Mouse (Mus musculus): ENCODE data around the gene Polr2c. TPM values are rescaled to one million over a fixed set of nuclear protein-coding genes. Genes with fewer than 3 reads are reported as not detected.
A peak's percentile ranks its signal among the peaks of the same experiment; 100 is the strongest.

Gene Polr2c
- polyA plus RNA-seq, 1 experiment from 2014 or later, result 112 TPM

GRCm38 (mm10) chr8:94892917-94893316 lies 35.7 kb downstream of the Polr2c start:
- ATAC-seq, result no peak
- Histone ChIP-seq H3K9ac (ENCODE audit: low read depth, low read length) (no peak overlapping the region), H3K27ac (ENCODE audit: low read length) (no peak overlapping the region), H3K27me3 (ENCODE audit: control insufficient read depth, insufficient read depth, low read depth, low read length) (no peaks in the 10 kb centered on the region), H3K4me2 (ENCODE audit: low read length) (no peak overlapping the region), H3K4me3 (ENCODE audit: low read depth, low read length) (no peak overlapping the region), H3K4me1 (ENCODE audit: control insufficient read depth, insufficient read depth, low read length) (no peaks in the 10 kb centered on the region), H3K36me3 (ENCODE audit: control insufficient read depth, insufficient read depth, low read length) (no peaks in the 10 kb centered on the region), H3K9me3 (replicated peaks; ENCODE audit: control insufficient read depth, low read length, poor library complexity, severe bottlenecking) (no peaks in the 10 kb centered on the region)
- 53% methylated on average over 2 of the region's 2 CpGs for WGBS

DNA sequence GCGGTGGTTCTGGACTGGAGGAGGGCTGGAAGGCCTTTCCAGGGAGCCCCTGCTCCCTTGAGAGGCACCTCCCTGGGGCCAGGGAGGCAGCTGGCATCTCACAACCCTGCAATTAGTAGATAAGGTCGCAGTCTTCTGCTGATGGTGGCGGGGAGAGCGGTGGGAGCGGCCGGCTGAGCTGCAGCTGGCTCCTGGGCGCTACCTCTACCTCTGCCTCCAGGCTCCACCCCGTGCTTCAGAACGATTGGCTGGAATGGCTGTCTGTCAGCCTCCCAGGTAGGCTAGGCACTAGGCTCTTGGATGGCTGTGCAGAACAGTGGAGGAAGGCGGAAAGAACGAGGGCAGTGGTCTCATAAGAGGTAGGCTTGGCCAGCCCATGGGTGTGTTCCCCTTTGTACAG lies 42.0 kb downstream of the Polr2c start:
- 7% methylated on average over 11 of the region's 11 CpGs for WGBS
- no peak; the same call in 1 of the 2 replicates for ATAC-seq
- H3K27ac ChIP-seq (ENCODE audit: low read length), result no peak overlapping the region
- H3K4me3 ChIP-seq (ENCODE audit: low read depth, low read length), result 0 out of 2 replicates have a peak overlapping the region, but pooled peaks have one; percentile 9
- H3K4me2 ChIP-seq (ENCODE audit: low read length), result peak overlapping the region; percentile 36
- H3K9me3 ChIP-seq (replicated peaks; ENCODE audit: control insufficient read depth, low read length, poor library complexity, severe bottlenecking), result no peaks in the 10 kb centered on the region
- no peaks in the 10 kb centered on the region for H3K4me1 ChIP-seq (ENCODE audit: control insufficient read depth, insufficient read depth, low read length)
- no peaks in the 10 kb centered on the region for H3K36me3 ChIP-seq (ENCODE audit: control insufficient read depth, insufficient read depth, low read length)
- no peaks in the 10 kb centered on the region for H3K27me3 ChIP-seq (ENCODE audit: control insufficient read depth, insufficient read depth, low read depth, low read length)
- no peak overlapping the region for H3K9ac ChIP-seq (ENCODE audit: low read depth, low read length)

DNA sequence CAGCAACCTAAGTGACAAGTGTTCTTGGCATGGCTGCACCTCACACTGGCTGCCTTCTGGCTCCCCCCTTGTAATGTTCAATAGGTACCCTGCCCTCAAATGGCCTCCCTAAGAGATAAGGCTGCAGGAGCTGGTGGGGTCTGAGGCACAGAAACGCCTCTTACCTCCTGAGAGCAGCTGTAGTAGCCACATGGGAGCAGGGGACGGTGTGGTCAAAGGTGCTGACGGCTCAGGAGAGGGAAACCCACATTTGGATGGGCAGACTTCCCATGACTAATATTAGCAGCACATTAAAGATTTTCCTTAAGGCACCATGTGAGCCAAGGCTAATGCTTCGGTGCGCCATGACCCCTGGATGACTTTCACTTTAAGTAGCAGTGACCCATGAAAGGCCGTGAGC lies 43.4 kb downstream of the Polr2c start:
- H3K27me3 ChIP-seq (ENCODE audit: control insufficient read depth, insufficient read depth, low read depth, low read length), result no peaks in the 10 kb centered on the region
- H3K4me2 ChIP-seq (ENCODE audit: low read length), result no peak overlapping the region
- H3K9ac ChIP-seq (ENCODE audit: low read depth, low read length), result 0 out of 2 replicates have a peak overlapping the region, but pooled peaks have one; percentile 20
- 22% methylated on average over 6 of the region's 6 CpGs for WGBS
- H3K36me3 ChIP-seq (ENCODE audit: control insufficient read depth, insufficient read depth, low read length), result no peaks in the 10 kb centered on the region
- no peak overlapping the region for H3K27ac ChIP-seq (ENCODE audit: low read length)
- no peak overlapping the region for H3K4me3 ChIP-seq (ENCODE audit: low read depth, low read length)
- H3K4me1 ChIP-seq (ENCODE audit: control insufficient read depth, insufficient read depth, low read length), result no peaks in the 10 kb centered on the region
- no peaks in the 10 kb centered on the region for H3K9me3 ChIP-seq (replicated peaks; ENCODE audit: control insufficient read depth, low read length, poor library complexity, severe bottlenecking)
- no peak for ATAC-seq

DNA sequence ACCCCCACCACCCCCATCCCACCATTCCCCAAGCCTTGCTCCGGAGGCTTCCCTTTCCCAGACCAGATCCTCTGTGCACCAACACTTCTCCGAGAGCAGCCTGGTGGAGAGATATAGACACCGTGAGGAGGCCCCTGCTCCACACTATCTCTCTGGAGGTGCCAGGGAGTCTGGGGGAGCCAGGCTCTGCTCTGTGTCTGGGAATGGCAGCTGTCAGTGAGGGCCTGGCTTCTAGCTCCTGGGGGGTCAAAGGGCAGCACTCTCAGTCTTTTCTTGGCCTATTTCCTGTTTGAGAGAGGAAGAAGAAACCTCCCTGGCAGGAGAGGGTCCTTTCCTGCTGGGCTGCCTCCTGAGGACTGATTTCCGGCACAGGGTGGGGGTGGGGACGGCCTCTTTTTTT lies 43.8 kb downstream of the Polr2c start:
- ATAC-seq, result no peak
- Histone ChIP-seq H3K9me3 (replicated peaks; ENCODE audit: control insufficient read depth, low read length, poor library complexity, severe bottlenecking) (no peaks in the 10 kb centered on the region), H3K27ac (ENCODE audit: low read length) (no peak overlapping the region), H3K4me3 (ENCODE audit: low read depth, low read length) (no peak overlapping the region), H3K36me3 (ENCODE audit: control insufficient read depth, insufficient read depth, low read length) (no peaks in the 10 kb centered on the region), H3K4me2 (ENCODE audit: low read length) (no peak overlapping the region), H3K4me1 (ENCODE audit: control insufficient read depth, insufficient read depth, low read length) (no peaks in the 10 kb centered on the region), H3K27me3 (ENCODE audit: control insufficient read depth, insufficient read depth, low read depth, low read length) (no peaks in the 10 kb centered on the region), H3K9ac (ENCODE audit: low read depth, low read length) (0 out of 2 replicates have a peak overlapping the region, but pooled peaks have one; percentile 20)
- WGBS, result 21% methylated on average over 5 of the region's 5 CpGs

- Histone ChIP-seq H3K36me3 (ENCODE audit: control insufficient read depth, insufficient read depth, low read length) (no peaks in the 10 kb centered on the region), H3K9me3 (replicated peaks; ENCODE audit: control insufficient read depth, low read length, poor library complexity, severe bottlenecking) (no peaks in the 10 kb centered on the region), H3K9ac (ENCODE audit: low read depth, low read length) (no peak overlapping the region), H3K27ac (ENCODE audit: low read length) (no peak overlapping the region), H3K4me2 (ENCODE audit: low read length) (no peak overlapping the region), H3K27me3 (ENCODE audit: control insufficient read depth, insufficient read depth, low read depth, low read length) (no peaks in the 10 kb centered on the region), H3K4me1 (ENCODE audit: control insufficient read depth, insufficient read depth, low read length) (no peaks in the 10 kb centered on the region), H3K4me3 (ENCODE audit: low read depth, low read length) (no peak overlapping the region)
- 67% methylated on average over 12 of the region's 12 CpGs for WGBS
- no peak for ATAC-seq
Observed at GRCm38 (mm10) chr8:94903709-94904108, 46.5 kb downstream of the Polr2c start.

DNA sequence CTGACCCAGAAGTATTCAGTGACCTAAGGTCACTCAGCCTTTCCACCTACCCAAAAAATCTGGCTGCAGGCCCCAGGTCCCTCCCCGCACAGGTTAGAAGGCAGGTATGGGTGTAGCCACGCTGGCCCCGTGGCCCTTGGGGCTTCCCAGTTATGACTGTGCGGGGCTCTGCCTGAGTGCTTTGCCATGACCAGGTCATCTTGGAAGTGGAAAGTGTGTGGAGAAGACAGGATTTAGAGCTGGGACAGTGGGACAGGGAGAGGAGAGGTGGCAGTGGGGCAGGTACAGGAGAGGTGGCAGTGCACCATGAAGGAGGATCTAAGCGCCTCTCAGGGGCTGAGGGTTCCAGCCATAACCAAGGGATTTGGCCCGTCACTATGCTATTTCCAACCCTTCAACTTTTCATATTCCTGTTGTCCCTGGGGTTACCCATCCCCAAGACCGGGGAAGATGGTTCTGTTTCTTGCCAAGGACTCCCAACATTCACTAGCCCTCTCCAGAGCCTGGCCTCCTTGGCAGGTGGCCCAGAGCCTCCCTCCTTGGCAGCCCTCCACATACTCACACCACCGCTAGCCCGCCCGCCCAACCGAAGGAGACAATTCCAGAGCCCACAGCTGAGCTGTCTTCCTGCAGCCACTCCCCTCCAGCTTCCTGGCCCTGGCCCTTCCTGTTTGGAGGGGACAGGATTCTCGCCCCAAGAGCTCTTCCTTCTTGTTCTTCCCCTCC lies 47.4 kb downstream of the Polr2c start:
- Histone ChIP-seq H3K4me1 (ENCODE audit: control insufficient read depth, insufficient read depth, low read length) (no peaks in the 10 kb centered on the region), H3K4me2 (ENCODE audit: low read length) (no peak overlapping the region), H3K27ac (ENCODE audit: low read length) (peak overlapping the region; percentile 33; the same call in 1 of the 2 replicates), H3K4me3 (ENCODE audit: low read depth, low read length) (no peak overlapping the region), H3K36me3 (ENCODE audit: control insufficient read depth, insufficient read depth, low read length) (no peaks in the 10 kb centered on the region), H3K9me3 (replicated peaks; ENCODE audit: control insufficient read depth, low read length, poor library complexity, severe bottlenecking) (no peaks in the 10 kb centered on the region), H3K27me3 (ENCODE audit: control insufficient read depth, insufficient read depth, low read depth, low read length) (no peaks in the 10 kb centered on the region), H3K9ac (ENCODE audit: low read depth, low read length) (no peak overlapping the region)
- WGBS, result 77% methylated on average over 12 of the region's 12 CpGs
- peak; percentile 30; the same call in 1 of the 2 replicates for ATAC-seq

GRCm38 (mm10) chr8:94907591-94908300 lies 50.5 kb downstream of the Polr2c start:
- 83% methylated on average over 18 of the region's 18 CpGs for WGBS
- Histone ChIP-seq H3K4me2 (ENCODE audit: low read length) (no peak overlapping the region), H3K4me3 (ENCODE audit: low read depth, low read length) (no peak overlapping the region), H3K4me1 (ENCODE audit: control insufficient read depth, insufficient read depth, low read length) (peaks cover under 1% of the 10 kb centered on the region; the same call in 1 of the 2 replicates), H3K36me3 (ENCODE audit: control insufficient read depth, insufficient read depth, low read length) (no peaks in the 10 kb centered on the region), H3K9ac (ENCODE audit: low read depth, low read length) (no peak overlapping the region), H3K27ac (ENCODE audit: low read length) (no peak overlapping the region), H3K9me3 (replicated peaks; ENCODE audit: control insufficient read depth, low read length, poor library complexity, severe bottlenecking) (no peaks in the 10 kb centered on the region), H3K27me3 (ENCODE audit: control insufficient read depth, insufficient read depth, low read depth, low read length) (peaks cover 10% of the 10 kb centered on the region)
- ATAC-seq, result no peak

- Histone ChIP-seq H3K4me2 (ENCODE audit: low read length) (no peak overlapping the region), H3K27me3 (ENCODE audit: control insufficient read depth, insufficient read depth, low read depth, low read length) (peaks cover 21% of the 10 kb centered on the region), H3K36me3 (ENCODE audit: control insufficient read depth, insufficient read depth, low read length) (no peaks in the 10 kb centered on the region), H3K4me3 (ENCODE audit: low read depth, low read length) (no peak overlapping the region), H3K9me3 (replicated peaks; ENCODE audit: control insufficient read depth, low read length, poor library complexity, severe bottlenecking) (no peaks in the 10 kb centered on the region), H3K4me1 (ENCODE audit: control insufficient read depth, insufficient read depth, low read length) (peaks cover 7% of the 10 kb centered on the region; the same call in 1 of the 2 replicates), H3K9ac (ENCODE audit: low read depth, low read length) (no peak overlapping the region), H3K27ac (ENCODE audit: low read length) (no peak overlapping the region)
- 5% methylated on average over 4 of the region's 4 CpGs for WGBS
- ATAC-seq, result no peak
Observed at GRCm38 (mm10) chr8:94908847-94909246, 51.6 kb downstream of the Polr2c start.

GRCm38 (mm10) chr8:94913061-94913660 lies 55.9 kb downstream of the Polr2c start:
- Histone ChIP-seq H3K27ac (ENCODE audit: low read length) (no peak overlapping the region), H3K9me3 (replicated peaks; ENCODE audit: control insufficient read depth, low read length, poor library complexity, severe bottlenecking) (no peaks in the 10 kb centered on the region), H3K9ac (ENCODE audit: low read depth, low read length) (peak overlapping the region; percentile 55), H3K4me3 (ENCODE audit: low read depth, low read length) (peak overlapping the region; percentile 50), H3K36me3 (ENCODE audit: control insufficient read depth, insufficient read depth, low read length) (no peaks in the 10 kb centered on the region), H3K27me3 (ENCODE audit: control insufficient read depth, insufficient read depth, low read depth, low read length) (peaks cover 43% of the 10 kb centered on the region), H3K4me2 (ENCODE audit: low read length) (peak overlapping the region; percentile 80), H3K4me1 (ENCODE audit: control insufficient read depth, insufficient read depth, low read length) (peaks cover 17% of the 10 kb centered on the region)
- WGBS, result 3% methylated on average over 77 of the region's 77 CpGs
- ATAC-seq, result peak; percentile 55
